8 mouse cellular contexts compared by ENCODE assay signal in genomic region chr11:116198132-116198531, GRCm38 (mm10). TPM values are rescaled to one million over a fixed set of nuclear protein-coding genes. Genes with fewer than 3 reads are reported as not detected.
DNase-seq lines count a peak whose midpoint lies in the region; ATAC-seq and TF ChIP-seq lines count a peak whose summit lies in the region.

No protein-coding gene starts in this region.

- peaks cover 2% of the 10 kb centered on the region; the same call in 1 of the 2 replicates for H3K36me3 ChIP-seq in lung, embryonic 14.5 days (ENCODE audit: insufficient read depth)
- 0 out of 2 replicates have a peak, but pooled peaks cover 12% of the 10 kb centered on the region for H3K36me3 ChIP-seq in embryonic facial prominence, embryonic 14.5 days (ENCODE audit: control insufficient read depth, insufficient read depth, low read length)
- peaks cover 5% of the 10 kb centered on the region; the same call in 1 of the 2 replicates for H3K36me3 ChIP-seq in intestine, postnatal 0 days (ENCODE audit: control insufficient read depth, insufficient read depth)
- 0 out of 2 replicates have a peak, but pooled peaks cover 4% of the 10 kb centered on the region for H3K36me3 ChIP-seq in neural tube, embryonic 15.5 days

- H3K4me2 ChIP-seq in lung, embryonic 14.5 days = peak overlapping the region; percentile 90
- H3K4me2 ChIP-seq in embryonic facial prominence, embryonic 14.5 days (ENCODE audit: low read depth, low read length) = peak overlapping the region; percentile 79
- H3K4me2 ChIP-seq in intestine, postnatal 0 days (replicated peaks; ENCODE audit: low read depth) = peak overlapping the region; percentile 80
- peak overlapping the region; percentile 61 for H3K4me2 ChIP-seq in neural tube, embryonic 15.5 days

- no peak for TF ChIP-seq CTCF in lung, embryonic 14.5 days (IDR thresholded peaks at IDR 0.05; ENCODE audit: low read depth)
- TF ChIP-seq CTCF in intestine, postnatal 0 days (IDR thresholded peaks at IDR 0.05; ENCODE audit: low read depth) = no peak

- H3K27me3 ChIP-seq in lung, embryonic 14.5 days (ENCODE audit: insufficient read depth, low read length) = no peaks in the 10 kb centered on the region
- H3K27me3 ChIP-seq in embryonic facial prominence, embryonic 14.5 days (replicated peaks; ENCODE audit: control insufficient read depth, insufficient read depth, low read length) = no peaks in the 10 kb centered on the region
- no peaks in the 10 kb centered on the region for H3K27me3 ChIP-seq in intestine, postnatal 0 days (replicated peaks; ENCODE audit: control insufficient read depth, insufficient read depth, low read length)
- H3K27me3 ChIP-seq in neural tube, embryonic 15.5 days (replicated peaks) = no peaks in the 10 kb centered on the region

- peaks cover 6% of the 10 kb centered on the region; the same call in 1 of the 2 replicates for H3K4me1 ChIP-seq in lung, embryonic 14.5 days (ENCODE audit: insufficient read depth)
- H3K4me1 ChIP-seq in embryonic facial prominence, embryonic 14.5 days (ENCODE audit: control insufficient read depth, insufficient read depth, low read length) = peaks cover 8% of the 10 kb centered on the region
- 0 out of 2 replicates have a peak, but pooled peaks cover 10% of the 10 kb centered on the region for H3K4me1 ChIP-seq in intestine, postnatal 0 days (replicated peaks; ENCODE audit: control insufficient read depth, insufficient read depth, low read length)
- peaks cover 41% of the 10 kb centered on the region for H3K4me1 ChIP-seq in neural tube, embryonic 15.5 days

- H3K9ac ChIP-seq in lung, embryonic 14.5 days = peak overlapping the region; percentile 81
- peak overlapping the region; percentile 78 for H3K9ac ChIP-seq in embryonic facial prominence, embryonic 14.5 days (ENCODE audit: low read depth, low read length)
- peak overlapping the region; percentile 90 for H3K9ac ChIP-seq in intestine, postnatal 0 days (ENCODE audit: low read depth, low read length)
- peak overlapping the region; percentile 93 for H3K9ac ChIP-seq in neural tube, embryonic 15.5 days (replicated peaks)

- WGBS in lung, embryonic 14.5 days = 19% methylated on average over 13 of the region's 13 CpGs
- WGBS in embryonic facial prominence, embryonic 14.5 days = 22% methylated on average over 13 of the region's 13 CpGs
- WGBS in intestine, postnatal 0 days = 16% methylated on average over 13 of the region's 13 CpGs
- WGBS in neural tube, embryonic 15.5 days = 21% methylated on average over 13 of the region's 13 CpGs

- no peaks in the 10 kb centered on the region for H3K9me3 ChIP-seq in lung, embryonic 14.5 days (ENCODE audit: low read depth, low read length)
- no peaks in the 10 kb centered on the region for H3K9me3 ChIP-seq in embryonic facial prominence, embryonic 14.5 days (ENCODE audit: control insufficient read depth, low read length)
- no peaks in the 10 kb centered on the region for H3K9me3 ChIP-seq in intestine, postnatal 0 days (ENCODE audit: control insufficient read depth)
- H3K9me3 ChIP-seq in neural tube, embryonic 15.5 days (replicated peaks) = no peaks in the 10 kb centered on the region

- peak overlapping the region; percentile 74; the same call in 1 of the 2 replicates for H3K27ac ChIP-seq in lung, embryonic 14.5 days (ENCODE audit: low read depth)
- H3K27ac ChIP-seq in embryonic facial prominence, embryonic 14.5 days (replicated peaks; ENCODE audit: low read depth, low read length) = peak overlapping the region; percentile 89
- peak overlapping the region; percentile 97 for H3K27ac ChIP-seq in intestine, postnatal 0 days (ENCODE audit: low read depth, low read length)
- peak overlapping the region; percentile 99 for H3K27ac ChIP-seq in neural tube, embryonic 15.5 days (replicated peaks)

- H3K4me3 ChIP-seq in lung, embryonic 14.5 days (ENCODE audit: low read depth, low read length) = peak overlapping the region; percentile 51
- peak overlapping the region; percentile 80 for H3K4me3 ChIP-seq in embryonic facial prominence, embryonic 14.5 days (ENCODE audit: low read depth, low read length)
- peak overlapping the region; percentile 76 for H3K4me3 ChIP-seq in intestine, postnatal 0 days (ENCODE audit: low read depth, low read length)
- H3K4me3 ChIP-seq in neural tube, embryonic 15.5 days (replicated peaks) = peak overlapping the region; percentile 88

- intact Hi-C loops in left cerebral cortex, postnatal 10 days (cut with DNase I) = no loop called here

- no peak for DNase-seq in lung, embryonic 14.5 days
- no peak for DNase-seq in lung, postnatal 36 days
- no peak for DNase-seq in embryonic facial prominence, embryonic 14.5 days (ENCODE audit: low spot score)
- DNase-seq in left cerebral cortex, postnatal 10 days (ENCODE audit: extremely low spot score in 1 of 2, low spot score in 2 of 2) = no peak
- DNase-seq in right cerebral cortex, postnatal 10 days (ENCODE audit: low spot score in 2 of 2) = no peak
- no peak for DNase-seq in thymus, postnatal 10 days (ENCODE audit: low spot score in 2 of 2)

- ATAC-seq in lung, embryonic 14.5 days (ENCODE audit: insufficient read depth) = no peak
- no peak for ATAC-seq in embryonic facial prominence, embryonic 14.5 days (ENCODE audit: low read depth)
- ATAC-seq in intestine, postnatal 0 days = no peak
- 0 out of 2 replicates have a peak, but pooled peaks have one; percentile 2 for ATAC-seq in neural tube, embryonic 15.5 days (ENCODE audit: low FRiP score)

RNA-seq across cellular contexts. Expression of gene Ten1, which starts 0.5 kb away (rescaled TPM):
- 64.1 and 66.7 TPM in 2 replicates for polyA plus RNA-seq in lung, embryonic 14.5 days (2014; fragmentation: Nextera tagmentation; extraction: Ambion mirVana)
- 59.8 and 64.1 TPM in 2 replicates for polyA plus RNA-seq in embryonic facial prominence, embryonic 14.5 days (2014; fragmentation: Nextera tagmentation; extraction: Ambion mirVana)
- polyA plus RNA-seq in intestine, postnatal 0 days (2015; fragmentation: Nextera tagmentation; extraction: Ambion mirVana) = 64.6 and 66.8 TPM in 2 replicates
- polyA plus RNA-seq in neural tube, embryonic 15.5 days (2015; fragmentation: Nextera tagmentation; extraction: Ambion mirVana) = 90.4 and 93.5 TPM in 2 replicates
- total RNA-seq in left cerebral cortex, postnatal 10 days (2021) = 10 to 100 TPM; 44.8 to 50.9 TPM

RNA-seq across cellular contexts. Expression of gene Acox1, which starts 0.7 kb away (rescaled TPM):
- 21.4 and 22.1 TPM in 2 replicates for polyA plus RNA-seq in lung, embryonic 14.5 days (2014; fragmentation: Nextera tagmentation; extraction: Ambion mirVana)
- polyA plus RNA-seq in embryonic facial prominence, embryonic 14.5 days (2014; fragmentation: Nextera tagmentation; extraction: Ambion mirVana) = 29.8 and 30.8 TPM in 2 replicates
- 98.9 and 114 TPM in 2 replicates for polyA plus RNA-seq in intestine, postnatal 0 days (2015; fragmentation: Nextera tagmentation; extraction: Ambion mirVana)
- polyA plus RNA-seq in neural tube, embryonic 15.5 days (2015; fragmentation: Nextera tagmentation; extraction: Ambion mirVana) = 58.1 and 61.7 TPM in 2 replicates
- total RNA-seq in left cerebral cortex, postnatal 10 days (2021) = 100 to 1,000 TPM; 110 to 118 TPM

RNA-seq across cellular contexts. Expression of gene Fbf1, which starts 30.2 kb away (rescaled TPM):
- 30.9 and 35.2 TPM in 2 replicates for polyA plus RNA-seq in lung, embryonic 14.5 days (2014; fragmentation: Nextera tagmentation; extraction: Ambion mirVana)
- polyA plus RNA-seq in embryonic facial prominence, embryonic 14.5 days (2014; fragmentation: Nextera tagmentation; extraction: Ambion mirVana) = 27.7 and 28.5 TPM in 2 replicates
- 3.7 and 4.8 TPM in 2 replicates for polyA plus RNA-seq in intestine, postnatal 0 days (2015; fragmentation: Nextera tagmentation; extraction: Ambion mirVana)
- 44.2 and 48.5 TPM in 2 replicates for polyA plus RNA-seq in neural tube, embryonic 15.5 days (2015; fragmentation: Nextera tagmentation; extraction: Ambion mirVana)
- 100 to 1,000 TPM in 1 of 2 experiments, 10 to 100 TPM in 1; 96.2 to 100 TPM for total RNA-seq in left cerebral cortex, postnatal 10 days (2021)

RNA-seq across cellular contexts. Expression of gene Evpl, which starts 39.7 kb away (rescaled TPM):
- polyA plus RNA-seq in lung, embryonic 14.5 days (2014; fragmentation: Nextera tagmentation; extraction: Ambion mirVana) = 4.4 and 4.8 TPM in 2 replicates
- polyA plus RNA-seq in embryonic facial prominence, embryonic 14.5 days (2014; fragmentation: Nextera tagmentation; extraction: Ambion mirVana) = 9.5 and 10.1 TPM in 2 replicates
- 1.2 and 1.3 TPM in 2 replicates for polyA plus RNA-seq in intestine, postnatal 0 days (2015; fragmentation: Nextera tagmentation; extraction: Ambion mirVana)
- polyA plus RNA-seq in neural tube, embryonic 15.5 days (2015; fragmentation: Nextera tagmentation; extraction: Ambion mirVana) = 1.00 and 1.9 TPM in 2 replicates
- under 1 TPM; 0.77 to 0.97 TPM for total RNA-seq in left cerebral cortex, postnatal 10 days (2021)

RNA-seq across cellular contexts. Expression of gene Mrpl38, which starts 59.5 kb away (rescaled TPM):
- 89.3 and 91.9 TPM in 2 replicates for polyA plus RNA-seq in lung, embryonic 14.5 days (2014; fragmentation: Nextera tagmentation; extraction: Ambion mirVana)
- 76.4 and 81.3 TPM in 2 replicates for polyA plus RNA-seq in embryonic facial prominence, embryonic 14.5 days (2014; fragmentation: Nextera tagmentation; extraction: Ambion mirVana)
- polyA plus RNA-seq in intestine, postnatal 0 days (2015; fragmentation: Nextera tagmentation; extraction: Ambion mirVana) = 35.6 and 38.5 TPM in 2 replicates
- 82.2 and 95.1 TPM in 2 replicates for polyA plus RNA-seq in neural tube, embryonic 15.5 days (2015; fragmentation: Nextera tagmentation; extraction: Ambion mirVana)
- total RNA-seq in left cerebral cortex, postnatal 10 days (2021) = 10 to 100 TPM; 52.2 to 54.6 TPM
